Mouse (Mus musculus) effector memory CD4-positive, alpha-beta T cell, adult 5 months (primary cell): ENCODE measurements around the gene Marcksl1. TPM values are rescaled to one million over a fixed set of nuclear protein-coding genes. Genes with fewer than 3 reads are reported as not detected.

Source experiments
- polyA plus RNA-seq: library from polyadenylated mRNA; unstranded; fragments of 100-300 nt; shearing (Covaris generic); gene quantifications from one replicate; pipeline ENCODE4 v1.2.1, GENCODE M21; 2017

Marcksl1 gene
- 56.0 TPM for polyA plus RNA-seq

DNA sequence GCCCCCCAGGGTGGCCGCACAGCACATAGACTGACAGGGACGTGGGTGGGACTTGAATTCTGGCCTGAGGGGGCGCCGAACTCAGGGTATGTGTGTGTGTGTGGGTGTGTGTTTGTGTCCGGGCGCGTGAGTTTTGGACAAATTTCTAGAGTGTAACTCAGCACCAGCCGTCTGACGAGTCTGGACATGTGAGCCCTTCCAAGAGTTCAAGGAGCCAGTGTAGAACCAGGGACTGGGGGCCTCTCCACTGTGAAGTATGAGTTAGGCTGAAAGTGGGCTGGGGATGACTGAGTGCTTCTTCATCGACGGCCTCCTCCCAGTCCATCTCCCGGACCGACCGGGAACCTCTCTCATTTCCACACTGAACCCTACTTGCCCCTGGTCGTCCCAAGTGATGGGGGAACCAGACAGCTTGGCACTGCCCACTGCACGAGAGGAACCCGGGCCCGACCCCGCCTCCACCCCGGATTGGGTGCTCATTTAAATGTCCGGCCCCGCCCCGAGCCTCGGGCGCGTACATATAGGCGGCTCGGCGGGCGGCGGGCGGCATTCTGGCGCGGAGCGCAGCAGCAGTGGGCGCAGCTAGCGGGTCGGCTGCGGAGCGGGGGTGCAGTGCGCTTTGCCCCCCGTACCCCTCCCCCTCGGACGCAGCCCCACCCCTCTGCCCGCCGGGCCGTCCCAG lies at the start of gene Marcksl1:
Gene Marcksl1, plus strand, starts transcription at position 496 of the 682 bp plus-strand sequence.

GRCm38 (mm10) chr4:129490972-129491880 lies 22.2 kb upstream of the Marcksl1 start, which contains the start of the genes Tssk3 and Fam229a:
Gene Tssk3, minus strand, starts transcription at chr4:129491022.
Gene Fam229a, plus strand, starts transcription at chr4:129491190.

DNA sequence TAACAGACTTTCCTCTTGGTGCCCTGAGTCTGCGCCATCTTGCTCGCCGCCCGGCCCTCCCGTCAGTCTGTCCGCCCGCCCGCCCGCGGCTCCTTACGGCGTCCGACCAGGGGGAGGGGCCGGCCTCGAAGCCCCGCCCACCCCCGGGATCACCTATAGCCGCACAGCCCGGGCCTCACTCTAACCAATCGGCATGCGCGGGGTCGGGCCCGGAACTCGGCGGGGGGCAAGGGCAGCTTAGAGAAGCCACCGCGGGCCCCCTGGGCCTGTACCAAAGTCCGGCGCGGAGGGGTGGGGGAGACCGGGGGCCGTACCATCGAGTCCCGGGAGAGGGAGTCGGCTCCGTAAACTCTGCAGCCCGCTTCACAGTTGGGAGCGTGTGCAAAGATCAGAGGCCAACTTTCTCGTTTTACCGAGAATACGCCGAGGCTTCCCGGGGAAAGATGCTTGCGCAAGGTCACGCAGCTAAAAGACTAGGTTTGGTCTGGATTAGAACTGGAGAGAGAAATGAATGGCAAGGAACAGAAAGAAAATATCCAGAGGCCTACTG lies 29.3 kb downstream of the Marcksl1 start, which contains the start of gene Hdac1:
Gene Hdac1, minus strand, starts transcription at position 122 of the 550 bp plus-strand sequence.

Other genes with a start within 250 kb of the Marcksl1 start
- gene Sync, start 226.0 kb upstream of the Marcksl1 start, polyA plus RNA-seq, result 0.16 TPM
- gene Rbbp4, start 178.2 kb upstream of the Marcksl1 start, polyA plus RNA-seq, result 265 TPM
- 37.8 TPM for gene Zbtb8os, start 177.9 kb upstream of the Marcksl1 start, polyA plus RNA-seq
- 3.1 TPM for gene Zbtb8a, start 135.5 kb upstream of the Marcksl1 start, polyA plus RNA-seq
- gene Zbtb8b, start 72.7 kb upstream of the Marcksl1 start, polyA plus RNA-seq, result not detected
- gene Bsdc1, start 52.0 kb upstream of the Marcksl1 start, polyA plus RNA-seq, result 77.9 TPM
- gene Tssk3, start 22.6 kb upstream of the Marcksl1 start, polyA plus RNA-seq, result not detected
- not detected for gene Fam229a, start 22.4 kb upstream of the Marcksl1 start, polyA plus RNA-seq
- gene Hdac1, start 29.1 kb downstream of the Marcksl1 start, polyA plus RNA-seq, result 158 TPM
- 1,252 TPM for gene Lck, start 60.1 kb downstream of the Marcksl1 start, polyA plus RNA-seq
- gene Fam167b, start 65.0 kb downstream of the Marcksl1 start, polyA plus RNA-seq, result not detected
- gene Eif3i, start 87.1 kb downstream of the Marcksl1 start, polyA plus RNA-seq, result 172 TPM
- 166 TPM for gene Tmem234, start 87.1 kb downstream of the Marcksl1 start, polyA plus RNA-seq
- 3.4 TPM for gene Dcdc2b, start 100.7 kb downstream of the Marcksl1 start, polyA plus RNA-seq
- 15.5 TPM for gene Iqcc, start 105.5 kb downstream of the Marcksl1 start, polyA plus RNA-seq
- gene Ccdc28b, start 110.4 kb downstream of the Marcksl1 start, polyA plus RNA-seq, result 24.3 TPM
- 52.7 TPM for gene Txlna, start 127.5 kb downstream of the Marcksl1 start, polyA plus RNA-seq
- gene Kpna6, start 159.2 kb downstream of the Marcksl1 start, polyA plus RNA-seq, result 23.1 TPM
- 20.7 TPM for gene Tmem39b, start 183.3 kb downstream of the Marcksl1 start, polyA plus RNA-seq
- gene Khdrbs1, start 228.7 kb downstream of the Marcksl1 start, polyA plus RNA-seq, result 152 TPM